In the genomic region with DNA sequence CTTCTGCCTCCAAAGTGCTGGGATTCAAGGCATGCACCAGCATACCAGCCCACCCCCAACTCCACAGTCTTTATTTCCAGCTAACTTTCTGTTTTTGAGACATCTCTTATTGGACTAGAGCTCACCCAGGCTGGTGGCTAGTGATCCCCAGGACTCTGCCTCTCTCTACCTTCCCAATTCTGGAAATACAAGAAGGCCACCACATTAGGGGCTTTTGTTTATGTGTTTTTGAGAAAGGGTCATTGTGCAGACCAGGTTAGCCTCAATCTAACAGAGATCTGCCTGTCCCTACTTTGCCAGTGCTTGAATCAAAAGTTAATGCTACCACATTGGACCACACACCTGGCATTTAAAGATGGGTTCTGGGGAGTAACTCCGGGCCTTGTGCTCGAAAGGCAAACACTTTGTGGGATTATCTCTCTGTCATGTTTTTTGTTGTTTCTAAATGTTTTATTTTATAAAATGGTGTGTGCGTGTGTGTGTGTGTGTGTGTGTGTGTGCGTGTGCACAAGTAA, we compare ENCODE assay signal across 30 mouse cellular contexts.
"Had no signal": no experiment of that assay in that cellular context is flagged by ENCODE, and none has a peak within 500 bp of the region (broad histone marks: within the 10 kb centered on the region; RNA-seq: fewer than 3 reads in every experiment).

No protein-coding gene starts in this region.

- H3K9ac ChIP-seq: limb, embryonic 12.5 days; limb, embryonic 13.5 days; limb, embryonic 15.5 days; liver, embryonic 12.5 days; liver, embryonic 13.5 days; liver, embryonic 14.5 days; liver, embryonic 15.5 days; liver, postnatal 0 days; lung, embryonic 14.5 days; lung, embryonic 15.5 days; midbrain, embryonic 12.5 days; midbrain, embryonic 13.5 days; midbrain, embryonic 15.5 days had no signal

- H3K4me1 ChIP-seq: midbrain, embryonic 12.5 days had no signal

- ATAC-seq: liver, embryonic 12.5 days; liver, postnatal 0 days; lung, postnatal 0 days; midbrain, embryonic 13.5 days; midbrain, embryonic 15.5 days; midbrain, embryonic 16.5 days had no signal

- H3K4me3 ChIP-seq: left cerebral cortex, adult 2 months; limb, embryonic 10.5 days; limb, embryonic 12.5 days; limb, embryonic 13.5 days; limb, embryonic 15.5 days; liver, embryonic 12.5 days; liver, embryonic 13.5 days; liver, embryonic 15.5 days; lung, embryonic 15.5 days; megakaryocyte, embryonic 14.5 days; midbrain, embryonic 10.5 days; midbrain, embryonic 12.5 days; midbrain, embryonic 13.5 days; midbrain, embryonic 15.5 days; myocyte had no signal

- H3K27me3 ChIP-seq: limb, embryonic 12.5 days; limb, embryonic 13.5 days; limb, embryonic 15.5 days; liver, embryonic 12.5 days; liver, embryonic 13.5 days; liver, embryonic 15.5 days; lung, embryonic 15.5 days; megakaryocyte, embryonic 14.5 days; midbrain, embryonic 13.5 days; midbrain, embryonic 15.5 days had no signal

- H3K27ac ChIP-seq: left cerebral cortex, adult 2 months; limb, embryonic 10.5 days; limb, embryonic 12.5 days; limb, embryonic 13.5 days; limb, embryonic 15.5 days; liver, embryonic 12.5 days; liver, embryonic 13.5 days; liver, embryonic 14.5 days; liver, embryonic 15.5 days; lung, embryonic 15.5 days; macrophage; midbrain, embryonic 10.5 days; midbrain, embryonic 12.5 days; midbrain, embryonic 13.5 days; midbrain, embryonic 15.5 days had no signal

- H3K36me3 ChIP-seq: limb, embryonic 10.5 days; limb, embryonic 12.5 days; limb, embryonic 13.5 days; limb, embryonic 15.5 days; lung, embryonic 15.5 days; midbrain, embryonic 10.5 days; midbrain, embryonic 12.5 days; midbrain, embryonic 13.5 days; midbrain, embryonic 15.5 days had no signal

- DNase-seq: left cerebral cortex, postnatal 4 days; liver; liver, embryonic 13.5 days; liver, postnatal 0 days; lung, adult 18-20 months; lung, adult 2 months; lung, embryonic 14.5 days; lung, postnatal 10 days; lung, postnatal 14 days; lung, postnatal 36 days; lung, postnatal 4 days; midbrain, embryonic 14.5 days had no signal

- H3K9me3 ChIP-seq: limb, embryonic 10.5 days; limb, embryonic 12.5 days; limb, embryonic 13.5 days; limb, embryonic 15.5 days; liver, embryonic 12.5 days; liver, embryonic 13.5 days; liver, embryonic 15.5 days; lung, embryonic 15.5 days; megakaryocyte, embryonic 14.5 days; midbrain, embryonic 10.5 days; midbrain, embryonic 12.5 days; midbrain, embryonic 13.5 days; midbrain, embryonic 15.5 days had no signal
